Mouse (Mus musculus) limb, embryonic 14.5 days (tissue): ENCODE data around the gene Rgs12. TPM values are rescaled to one million over a fixed set of nuclear protein-coding genes. Genes with fewer than 3 reads are reported as not detected.

Experiments
- ATAC-seq: fragments of 200-750 bp; cut with Nextera tagmentation; 2 replicates; pipeline ENCODE4 v1.8.0; 2017; ENCODE audit warnings: low read depth, moderate number of reproducible peaks, moderate TSS enrichment; ENCODE audit not compliant: low FRiP score
- DNase-seq: peaks from one replicate; pipeline ENCODE4 v3.0.0-alpha.2; 2015; ENCODE audit warnings: low spot score
- H3K27ac ChIP-seq: fragments of 300-500 bp; sonication (generic); replicated peaks from 2 replicates; pipeline ENCODE4 v1.5.1; 2014; ENCODE audit warnings: low read depth, mild to moderate bottlenecking, low read length, moderate library complexity, mixed read lengths
- H3K27me3 ChIP-seq: fragments of 300-500 bp; sonication (generic); 2 replicates; pipeline ENCODE4 v1.6.1; 2014; ENCODE audit warnings: low read length, mixed read lengths; ENCODE audit not compliant: control insufficient read depth, insufficient read depth
- H3K36me3 ChIP-seq: fragments of 300-500 bp; sonication (generic); 2 replicates; pipeline ENCODE4 v1.6.1; 2014; ENCODE audit warnings: mild to moderate bottlenecking, low read length, moderate library complexity, mixed read lengths; ENCODE audit not compliant: control insufficient read depth, insufficient read depth
- H3K4me1 ChIP-seq: fragments of 300-500 bp; sonication (generic); 2 replicates; pipeline ENCODE4 v1.6.1; 2014; ENCODE audit warnings: antibody characterized with exemption, low read length, mixed read lengths; ENCODE audit not compliant: control insufficient read depth, insufficient read depth
- H3K4me2 ChIP-seq: fragments of 300-500 bp; sonication (generic); replicated peaks from 2 replicates; pipeline ENCODE4 v1.6.1; 2014; ENCODE audit warnings: low read depth, mild to moderate bottlenecking, low read length, moderate library complexity; ENCODE audit not compliant: severe bottlenecking
- H3K4me3 ChIP-seq: fragments of 300-500 bp; sonication (generic); replicated peaks from 2 replicates; pipeline ENCODE4 v1.5.1; 2014; ENCODE audit warnings: low read length
- H3K9ac ChIP-seq: fragments of 300-500 bp; sonication (generic); 2 replicates; pipeline ENCODE4 v1.6.1; 2014; ENCODE audit warnings: mild to moderate bottlenecking, low read depth, low read length, moderate library complexity; ENCODE audit not compliant: severe bottlenecking
- H3K9me3 ChIP-seq: fragments of 300-500 bp; sonication (generic); 2 replicates; pipeline ENCODE4 v1.6.1; 2016; ENCODE audit warnings: low read length; ENCODE audit not compliant: control insufficient read depth
- POLR2A ChIP-seq: fragments of 200-500 bp; IDR thresholded peaks from 2 replicates; pipeline ENCODE4 v1.8.0; 2012; ENCODE audit warnings: inconsistent platforms, mild to moderate bottlenecking, moderate library complexity, borderline replicate concordance; ENCODE audit not compliant: insufficient read depth, insufficient read length; ENCODE audit errors: extremely low read depth
- WGBS: fragments of 180-500 bp; shearing (Covaris S2); extraction: QIAGEN DNeasy Blood & Tissue Kit; methylation state at CpG from one replicate; pipeline ENCODE4 v1.1.7; 2014; 5-methylcytosine and 5-hydroxymethylcytosine counted together
- polyA plus RNA-seq, 2 experiments: library from polyadenylated mRNA; depleted of rRNA in 1 of 2; stranded (reverse) in 1 of 2; unstranded in 1 of 2; fragments of >200 nt; fragmentation: Nextera tagmentation in 1 of 2; extraction: Ambion mirVana in 1 of 2; gene quantifications; 2 replicates each; pipeline versions ENCODE4 v1.2.1 to v1.2.3; 2012 to 2014

Rgs12 gene
- polyA plus RNA-seq, 2 experiments, result 32.6 to 40.4 TPM

DNA sequence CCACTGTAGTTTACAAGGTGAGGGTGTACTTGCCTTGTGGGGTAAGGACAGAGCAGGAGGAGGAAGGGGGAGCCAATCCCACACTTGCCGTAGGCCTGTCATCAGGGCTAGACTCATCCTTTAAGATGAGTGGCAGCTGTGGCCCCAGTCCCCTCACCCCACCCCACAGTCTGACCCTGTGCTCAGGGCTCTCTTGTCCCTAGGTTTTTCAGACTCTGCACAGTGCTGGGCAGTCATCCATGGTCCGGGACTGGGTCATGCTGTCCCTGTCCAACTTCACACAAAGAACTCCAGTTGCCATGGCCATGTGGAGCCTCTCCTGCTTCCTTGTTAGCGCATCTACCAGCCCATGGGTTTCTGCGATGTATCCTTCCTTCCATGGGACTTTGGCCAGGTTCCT, 42.0 kb upstream of the Rgs12 start:
- TF ChIP-seq POLR2A, result no peak
- no peaks in the 10 kb centered on the region for H3K9me3 ChIP-seq
- H3K4me2 ChIP-seq, result no peak overlapping the region
- ATAC-seq, result no peak
- H3K4me3 ChIP-seq, result no peak overlapping the region
- no peaks in the 10 kb centered on the region for H3K4me1 ChIP-seq
- H3K36me3 ChIP-seq, result peaks cover 74% of the 10 kb centered on the region
- no peak overlapping the region for H3K9ac ChIP-seq
- DNase-seq, result no peak
- WGBS, result 95% methylated on average over 4 of the region's 4 CpGs
- H3K27ac ChIP-seq, result no peak overlapping the region
- H3K27me3 ChIP-seq, result no peaks in the 10 kb centered on the region

DNA sequence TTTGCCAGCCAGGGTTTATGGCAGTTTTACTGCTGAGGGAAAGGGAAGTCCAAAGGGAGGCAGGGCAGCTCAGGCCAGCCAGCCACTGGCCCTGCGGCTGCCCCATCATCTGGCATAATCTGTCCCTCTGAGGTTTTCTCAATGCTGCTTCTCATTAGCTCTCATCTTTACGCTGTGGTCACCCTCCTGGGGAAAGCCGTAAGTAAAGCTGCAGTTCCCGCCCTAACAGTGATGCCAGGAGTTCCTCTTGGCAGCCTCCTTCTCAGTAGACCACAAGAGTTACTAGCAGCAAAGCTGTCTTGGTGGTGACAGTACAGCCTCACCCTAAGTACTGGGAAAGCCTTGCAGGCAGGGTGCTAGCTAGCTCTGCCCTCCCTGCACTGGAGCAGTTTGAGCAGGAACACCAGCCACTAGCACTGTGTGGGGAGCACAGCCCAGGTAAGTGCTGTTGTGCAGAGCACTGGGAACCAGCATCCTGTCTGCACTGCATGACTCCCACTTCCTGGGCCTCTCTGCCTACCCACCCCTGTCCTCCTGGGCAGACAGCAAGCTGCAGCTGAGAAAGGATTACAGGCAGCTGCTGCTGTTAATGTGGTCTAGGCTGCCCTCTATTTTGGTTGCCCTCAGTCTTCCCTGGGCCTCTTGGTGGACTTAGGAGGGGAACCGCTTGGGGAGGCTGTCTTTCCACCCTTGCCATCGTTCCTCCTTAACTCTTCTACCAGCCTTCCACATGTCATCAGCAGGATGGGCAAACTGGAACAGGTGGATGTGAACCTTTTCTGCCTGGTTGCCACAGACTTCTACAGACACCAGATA, 41.1 kb upstream of the Rgs12 start, which contains the start of gene Msantd1:
Gene Msantd1, plus strand, starts transcription at position 103 of the 816 bp plus-strand sequence.
- Histone ChIP-seq H3K4me1 (no peaks in the 10 kb centered on the region), H3K9ac (no peak within 1 kb of the TSS), H3K4me3 (no peak within 1 kb of the TSS), H3K4me2 (no peak within 1 kb of the TSS), H3K27me3 (no peaks in the 10 kb centered on the region), H3K9me3 (no peaks in the 10 kb centered on the region), H3K36me3 (peaks cover 73% of the 10 kb centered on the region), H3K27ac (no peak within 1 kb of the TSS)
- no peak for TF ChIP-seq POLR2A
- DNase-seq (no peak), ATAC-seq (peak; percentile 19; the same call in 1 of the 2 replicates)
- 69% methylated on average over 6 of the region's 6 CpGs for WGBS

DNA sequence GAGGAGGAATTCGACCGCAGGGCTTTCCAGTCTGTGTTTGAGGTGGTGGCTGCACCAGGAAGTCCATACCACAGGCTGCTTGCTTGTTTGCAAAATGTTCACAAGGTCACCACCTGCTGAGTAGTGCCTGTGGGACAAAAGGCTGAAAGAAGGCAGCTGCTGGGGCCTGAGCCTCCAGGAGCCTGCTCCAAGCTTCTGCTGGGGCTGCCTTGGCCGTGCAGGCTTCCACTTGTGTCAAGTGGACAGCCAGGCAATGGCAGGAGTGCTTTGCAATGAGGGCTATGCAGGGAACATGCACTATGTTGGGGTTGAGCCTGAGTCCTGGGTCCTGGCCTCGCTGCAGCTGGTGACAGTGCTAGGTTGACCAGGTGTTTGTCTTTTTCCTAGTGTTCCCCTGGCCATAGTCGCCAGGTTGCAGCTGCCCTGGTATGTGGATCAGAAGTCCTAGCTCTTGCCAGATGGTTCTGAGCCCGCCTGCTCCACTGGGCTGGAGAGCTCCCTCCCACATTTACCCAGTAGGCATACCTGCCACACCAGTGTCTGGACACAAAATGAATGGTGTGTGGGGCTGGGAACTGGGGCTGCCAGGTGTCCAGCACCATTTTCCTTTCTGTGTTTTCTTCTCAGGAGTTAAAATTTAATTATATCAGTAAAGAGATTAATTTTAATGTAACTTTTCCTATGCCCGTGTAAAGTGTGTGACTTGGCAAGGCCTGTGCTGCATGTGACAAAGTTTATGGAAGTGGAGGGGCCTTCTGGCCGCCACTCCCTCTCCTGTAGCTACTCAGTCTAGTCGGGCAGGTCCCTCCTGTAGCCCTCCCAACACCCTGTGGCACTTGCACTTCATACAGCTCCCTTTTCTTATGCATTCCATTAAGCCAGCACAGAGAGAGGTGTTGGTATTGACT, 40.3 kb upstream of the Rgs12 start:
- DNase-seq (no peak), ATAC-seq (peak; percentile 56; the same call in 1 of the 2 replicates)
- H3K4me3 ChIP-seq, result no peak overlapping the region
- H3K4me1 ChIP-seq, result no peaks in the 10 kb centered on the region
- no peak for TF ChIP-seq POLR2A
- H3K27me3 ChIP-seq, result no peaks in the 10 kb centered on the region
- 69% methylated on average over 9 of the region's 9 CpGs for WGBS
- H3K27ac ChIP-seq, result no peak overlapping the region
- H3K4me2 ChIP-seq, result no peak overlapping the region
- peaks cover 70% of the 10 kb centered on the region for H3K36me3 ChIP-seq
- no peak overlapping the region for H3K9ac ChIP-seq
- H3K9me3 ChIP-seq, result no peaks in the 10 kb centered on the region

DNA sequence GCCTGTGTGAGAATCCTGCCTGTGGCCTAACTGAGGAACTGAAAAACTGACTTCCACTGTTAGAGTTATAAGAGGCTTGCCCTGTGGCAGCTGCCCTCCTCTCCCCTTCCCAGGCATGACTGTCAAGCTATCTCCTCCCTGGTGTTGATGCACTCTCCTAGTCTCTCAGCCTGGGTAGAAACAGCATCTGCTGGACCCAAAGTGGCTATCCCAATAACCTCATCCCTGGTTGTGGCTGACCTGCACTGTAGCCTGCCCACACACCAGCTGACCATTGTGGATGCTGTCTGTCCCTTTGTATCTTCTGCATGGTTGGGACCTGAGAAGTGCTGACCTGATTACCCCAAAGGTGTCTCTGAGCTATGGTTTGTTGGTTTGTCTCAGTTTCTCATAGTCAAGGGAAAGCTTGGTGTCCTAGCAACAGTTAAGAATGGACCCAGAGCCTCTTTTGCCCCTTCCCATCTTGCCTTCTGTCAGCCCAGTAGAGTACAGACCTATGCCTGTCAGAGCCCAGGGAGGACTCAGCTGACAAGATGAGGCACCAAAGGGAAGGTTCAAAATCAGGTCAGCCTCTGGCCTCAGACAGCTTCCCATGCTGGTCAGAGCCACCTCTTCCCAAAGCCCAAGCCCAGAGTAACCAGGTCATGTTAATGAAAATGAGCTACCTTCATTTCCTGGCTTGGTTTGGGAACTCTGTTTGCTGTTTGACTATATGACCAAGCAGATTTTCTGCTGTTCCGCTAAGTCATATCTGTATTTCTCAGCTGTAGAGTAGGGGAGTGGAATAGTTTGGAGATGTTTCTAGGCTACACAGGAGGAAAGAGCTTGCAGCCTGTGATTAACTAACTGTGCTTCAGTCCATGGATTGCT, 39.4 kb upstream of the Rgs12 start:
- DNase-seq, result no peak
- Histone ChIP-seq H3K4me1 (no peaks in the 10 kb centered on the region), H3K9ac (no peak overlapping the region), H3K4me3 (no peak overlapping the region), H3K27ac (no peak overlapping the region), H3K9me3 (no peaks in the 10 kb centered on the region), H3K36me3 (peaks cover 61% of the 10 kb centered on the region), H3K27me3 (no peaks in the 10 kb centered on the region), H3K4me2 (no peak overlapping the region)
- no peak for ATAC-seq
- 94% methylated on average over 1 of the region's 1 CpGs for WGBS
- no peak for TF ChIP-seq POLR2A

DNA sequence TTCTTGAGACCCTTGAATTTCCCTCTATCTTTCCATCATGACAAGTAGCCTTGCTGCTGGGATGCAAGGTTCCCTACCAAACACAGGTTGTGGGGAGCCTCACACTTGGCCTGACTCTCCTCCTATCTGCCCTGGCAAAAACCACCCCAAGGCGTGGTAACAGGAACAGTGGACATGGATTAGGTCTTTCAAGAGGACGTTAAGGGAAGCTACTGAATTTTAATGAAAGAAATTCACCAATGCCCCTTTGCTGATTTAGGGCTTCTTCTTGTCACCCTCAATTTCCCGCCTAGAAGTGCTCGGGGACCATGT, 38.8 kb upstream of the Rgs12 start:
- Histone ChIP-seq H3K4me2 (no peak overlapping the region), H3K9me3 (no peaks in the 10 kb centered on the region), H3K9ac (no peak overlapping the region), H3K27ac (no peak overlapping the region), H3K36me3 (peaks cover 55% of the 10 kb centered on the region), H3K4me1 (no peaks in the 10 kb centered on the region), H3K27me3 (no peaks in the 10 kb centered on the region), H3K4me3 (no peak overlapping the region)
- 88% methylated on average over 4 of the region's 4 CpGs for WGBS
- TF ChIP-seq POLR2A, result no peak
- ATAC-seq (no peak), DNase-seq (no peak)
